Mouse (Mus musculus) limb, embryonic 10.5 days (tissue): ENCODE data around the gene Cfap97d1. TPM values are rescaled to one million over a fixed set of nuclear protein-coding genes. Genes with fewer than 3 reads are reported as not detected.

Source experiments
- DNase-seq: peaks from one replicate; pipeline ENCODE4 v3.0.0-alpha.2; 2017; ENCODE audit warnings: low spot score
- H3K27ac ChIP-seq: fragments of 300-500 bp; sonication (generic); 2 replicates; pipeline ENCODE4 v1.5.1; 2016; ENCODE audit warnings: mild to moderate bottlenecking
- H3K27me3 ChIP-seq: fragments of 300-500 bp; sonication (generic); 2 replicates; pipeline ENCODE4 v1.6.1; 2016; ENCODE audit warnings: low read depth, mild to moderate bottlenecking; ENCODE audit not compliant: poor library complexity, severe bottlenecking
- H3K36me3 ChIP-seq: fragments of 300-500 bp; sonication (generic); 2 replicates; pipeline ENCODE4 v1.6.1; 2016; ENCODE audit warnings: mild to moderate bottlenecking, moderate library complexity
- H3K4me1 ChIP-seq: fragments of 300-500 bp; sonication (generic); 2 replicates; pipeline ENCODE4 v1.6.1; 2016
- H3K4me3 ChIP-seq: fragments of 300-500 bp; sonication (generic); 2 replicates; pipeline ENCODE4 v1.5.1; 2016; ENCODE audit warnings: mild to moderate bottlenecking, moderate library complexity
- H3K9me3 ChIP-seq: fragments of 300-500 bp; sonication (generic); replicated peaks from 2 replicates; pipeline ENCODE4 v1.6.1; 2016; ENCODE audit warnings: mild to moderate bottlenecking
- WGBS: fragments of 180-500 bp; shearing (Covaris S2); methylation state at CpG from one replicate; pipeline ENCODE4 v1.1.7; 2016; 5-methylcytosine and 5-hydroxymethylcytosine counted together
- polyA plus RNA-seq: library from polyadenylated mRNA; unstranded; fragments of >200 nt; fragmentation: Nextera tagmentation; extraction: Ambion mirVana; gene quantifications from 2 replicates; pipeline ENCODE4 v1.2.1, GENCODE M21; 2016

Cfap97d1 gene
- not detected in 2 replicates for polyA plus RNA-seq

DNA sequence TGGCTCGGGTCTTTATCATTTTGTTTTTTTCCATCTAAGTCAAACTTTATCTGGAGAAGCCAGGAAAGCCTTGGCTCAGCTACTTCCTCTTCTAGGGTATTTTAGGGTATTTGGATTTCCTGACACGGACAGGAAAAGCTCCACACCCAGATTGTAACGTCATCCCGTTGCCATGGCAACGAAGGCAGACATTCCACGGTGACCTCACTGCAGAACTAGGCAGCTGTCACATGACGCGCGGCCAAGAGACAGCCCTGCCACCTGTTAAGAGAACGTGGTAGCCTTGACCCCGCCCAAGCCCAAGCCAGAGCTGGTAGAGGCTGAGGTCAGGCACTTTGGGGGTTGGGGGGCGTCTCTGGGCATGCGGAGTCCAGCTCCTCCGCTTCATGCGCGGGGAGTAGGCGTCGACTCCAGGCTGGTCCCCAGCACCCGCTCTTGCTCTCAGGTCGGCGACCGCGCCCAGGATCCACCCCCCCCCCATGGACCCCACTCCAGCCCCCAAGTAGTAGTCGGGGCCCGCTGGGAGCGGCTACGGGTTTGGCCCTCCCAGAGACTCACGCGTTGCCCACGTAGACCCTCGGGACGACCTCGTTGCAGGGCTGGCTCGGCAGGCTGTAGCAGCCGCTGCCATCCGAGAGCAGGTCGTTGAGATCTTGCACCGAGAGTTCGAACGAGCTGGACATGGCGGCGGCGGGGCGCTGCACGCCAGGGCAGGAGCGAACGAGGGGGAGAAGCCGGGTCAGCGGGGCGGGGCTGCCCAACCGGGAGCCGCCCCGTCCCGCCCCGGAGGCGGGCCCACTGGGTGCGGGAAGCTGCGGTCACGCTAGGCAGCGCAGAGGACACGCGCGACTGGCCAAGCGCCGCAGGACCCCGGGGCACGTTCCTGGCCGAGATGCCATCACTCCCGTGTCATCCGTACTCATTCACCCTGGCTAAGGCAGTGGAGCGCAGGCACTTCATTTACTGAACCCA lies at the start of gene Cfap97d1:
Gene Cfap97d1, plus strand, starts transcription at position 226 of the 972 bp plus-strand sequence.
- Histone ChIP-seq H3K4me1 (peaks cover 31% of the 10 kb centered on the region), H3K27ac (peak within 1 kb of the TSS; percentile 82)
- 2% methylated on average over 71 of the region's 71 CpGs for WGBS

DNA sequence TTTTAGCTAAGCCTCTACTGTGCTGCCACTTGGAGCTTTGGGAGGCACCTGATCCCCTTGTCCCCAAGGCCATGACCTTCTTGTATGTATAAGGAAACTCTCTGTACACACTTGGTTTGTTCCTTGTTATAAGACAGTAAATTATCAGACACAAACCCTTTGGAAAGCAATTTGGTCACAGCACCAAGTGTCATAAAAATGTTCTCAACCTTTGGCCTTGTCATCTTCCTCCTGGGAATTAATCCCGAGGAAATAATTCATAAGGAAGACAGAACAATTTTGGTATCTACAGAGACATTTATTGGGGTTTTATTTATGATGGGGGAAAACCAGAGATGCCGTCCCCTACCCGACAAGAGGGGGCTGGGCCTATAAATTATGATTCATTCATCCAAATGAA lies 48.3 kb upstream of the Cfap97d1 start:
- peaks cover 45% of the 10 kb centered on the region for H3K27me3 ChIP-seq
- H3K36me3 ChIP-seq: no peaks in the 10 kb centered on the region
- DNase-seq: no peak
- no peaks in the 10 kb centered on the region for H3K9me3 ChIP-seq
- H3K4me1 ChIP-seq: peaks cover 43% of the 10 kb centered on the region
- no peak overlapping the region for H3K4me3 ChIP-seq
- no peak overlapping the region for H3K27ac ChIP-seq
- WGBS: 69% methylated on average over 3 of the region's 3 CpGs

More for the DNA sequence above, at the start of gene Cfap97d1:
- DNase-seq: peak; percentile 90
- H3K27me3 ChIP-seq: peaks cover 40% of the 10 kb centered on the region
- no peaks in the 10 kb centered on the region for H3K36me3 ChIP-seq
- H3K4me3 ChIP-seq: peak within 1 kb of the TSS; percentile 75
- no peaks in the 10 kb centered on the region for H3K9me3 ChIP-seq

DNA sequence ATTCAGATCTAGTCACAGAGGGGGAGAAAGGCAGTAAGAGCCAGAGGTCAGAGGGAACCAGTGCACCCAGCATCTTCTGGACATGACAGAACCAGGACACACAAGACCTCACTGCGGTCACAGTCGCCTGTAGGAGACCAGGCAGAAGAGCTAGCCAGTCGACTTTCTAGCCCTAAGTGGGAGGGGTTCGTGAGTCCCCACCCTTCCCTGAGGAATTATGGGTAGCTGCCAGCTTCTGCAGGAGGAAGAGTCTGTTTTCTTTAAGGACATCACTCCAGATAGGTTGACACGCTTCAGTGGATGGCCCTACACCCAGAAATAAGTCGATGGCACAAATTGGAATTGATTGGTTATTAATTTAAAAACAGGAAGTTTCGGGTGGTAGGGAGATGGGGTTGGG lies 47.7 kb upstream of the Cfap97d1 start:
- Histone ChIP-seq H3K27me3 (peaks cover 45% of the 10 kb centered on the region), H3K4me1 (peaks cover 49% of the 10 kb centered on the region), H3K4me3 (no peak overlapping the region), H3K9me3 (no peaks in the 10 kb centered on the region), H3K27ac (no peak overlapping the region), H3K36me3 (no peaks in the 10 kb centered on the region)
- WGBS: 25% methylated on average over 7 of the region's 7 CpGs
- DNase-seq: no peak

DNA sequence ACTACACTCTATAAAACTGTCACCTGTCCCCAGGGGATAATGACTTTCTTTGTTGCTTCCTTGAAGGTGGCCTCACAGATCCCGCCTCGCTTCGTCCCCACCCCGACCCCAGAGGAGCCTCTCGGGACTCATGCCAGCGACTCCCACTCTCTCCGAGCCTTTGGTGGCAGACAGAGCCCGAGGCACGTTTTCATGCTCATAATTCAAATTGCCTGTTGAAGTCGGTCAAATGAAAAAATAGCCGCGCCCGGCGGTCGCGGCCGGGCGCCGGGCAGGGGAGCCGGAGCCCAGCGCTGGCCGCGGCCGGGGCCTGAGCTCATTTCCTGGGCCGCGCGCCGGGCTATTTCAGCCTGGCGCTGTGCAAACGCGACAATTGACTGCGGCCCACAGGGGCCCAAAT lies 47.0 kb upstream of the Cfap97d1 start:
- WGBS: under 1% methylated on average over 32 of the region's 32 CpGs
- H3K4me1 ChIP-seq: peaks cover 49% of the 10 kb centered on the region
- H3K9me3 ChIP-seq: no peaks in the 10 kb centered on the region
- peaks cover 45% of the 10 kb centered on the region for H3K27me3 ChIP-seq
- peak overlapping the region; percentile 79 for H3K27ac ChIP-seq
- H3K36me3 ChIP-seq: no peaks in the 10 kb centered on the region
- DNase-seq: peak; percentile 64
- peak overlapping the region; percentile 54 for H3K4me3 ChIP-seq

DNA sequence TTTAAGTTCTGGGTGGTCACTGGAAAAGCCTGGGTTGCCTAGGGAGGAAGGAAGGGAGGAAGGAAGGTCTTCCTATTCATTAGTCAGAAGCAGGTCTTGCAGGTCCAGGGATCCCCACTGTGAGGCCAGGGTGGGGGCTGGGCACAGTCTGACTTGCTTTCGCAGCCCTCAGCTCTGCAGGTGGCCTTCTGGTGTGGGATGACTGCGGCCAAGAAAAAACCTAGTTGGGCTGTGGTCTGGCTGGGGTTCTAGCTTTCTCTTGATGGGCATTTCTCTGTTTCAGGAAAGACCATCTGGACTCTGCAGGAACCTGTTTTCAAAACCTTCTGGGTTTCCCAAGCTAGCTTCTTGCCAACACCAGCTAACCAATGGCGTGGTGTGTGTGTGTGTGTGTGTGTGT lies 41.0 kb upstream of the Cfap97d1 start:
- Histone ChIP-seq H3K4me3 (no peak overlapping the region), H3K36me3 (no peaks in the 10 kb centered on the region), H3K9me3 (no peaks in the 10 kb centered on the region), H3K4me1 (peaks cover 36% of the 10 kb centered on the region), H3K27me3 (peaks cover 21% of the 10 kb centered on the region), H3K27ac (no peak overlapping the region)
- whole genome bisulfite sequencing: 37% methylated on average over 3 of the region's 3 CpGs
- no peak for DNase-seq

DNA sequence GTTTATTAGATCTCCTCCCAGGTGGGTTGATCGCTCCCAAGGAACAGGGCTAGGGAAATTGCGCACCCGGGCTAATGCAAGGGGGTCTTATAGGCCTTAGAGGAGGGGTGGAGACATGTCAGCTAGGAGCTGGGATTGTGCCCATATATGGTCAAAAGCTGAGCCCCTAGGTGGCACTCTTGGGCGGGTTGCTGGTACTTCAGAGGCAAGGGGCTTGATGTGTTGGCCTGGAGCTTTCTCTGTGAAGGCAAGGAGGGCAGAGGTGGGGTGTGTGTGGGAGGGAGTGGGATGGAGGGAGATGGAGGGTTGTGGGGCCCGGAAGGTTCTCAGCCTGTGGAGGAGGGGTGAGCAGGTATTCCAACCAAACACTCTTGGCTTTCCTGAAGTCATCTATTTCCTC lies 37.6 kb upstream of the Cfap97d1 start:
- no peak overlapping the region for H3K4me3 ChIP-seq
- WGBS: 20% methylated on average over 5 of the region's 5 CpGs
- peaks cover 16% of the 10 kb centered on the region for H3K4me1 ChIP-seq
- no peaks in the 10 kb centered on the region for H3K36me3 ChIP-seq
- peak overlapping the region; percentile 59 for H3K27ac ChIP-seq
- peak; percentile 64 for DNase-seq
- peaks cover 10% of the 10 kb centered on the region; the same call in 1 of the 2 replicates for H3K27me3 ChIP-seq
- no peaks in the 10 kb centered on the region for H3K9me3 ChIP-seq

DNA sequence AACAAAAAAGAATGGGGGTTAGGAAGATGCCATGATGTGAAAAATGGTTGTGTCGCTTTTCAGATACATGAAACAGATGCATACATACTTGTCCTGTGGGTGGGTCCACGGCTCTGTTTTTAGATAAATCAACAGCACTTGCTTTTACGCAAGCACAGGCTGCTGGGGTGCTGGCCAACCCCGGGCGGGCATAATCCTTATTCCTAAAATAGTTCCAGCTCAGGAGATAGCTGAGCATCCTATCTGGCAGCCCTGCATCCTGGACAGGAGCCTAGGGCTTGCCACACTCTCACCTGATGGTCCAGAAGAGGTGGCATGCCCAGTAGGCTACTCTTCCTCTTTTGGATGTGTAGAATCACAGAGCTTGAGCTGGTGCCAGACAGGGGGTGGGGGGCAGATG lies 34.1 kb upstream of the Cfap97d1 start:
- WGBS: 91% methylated on average over 5 of the region's 5 CpGs
- Histone ChIP-seq H3K36me3 (no peaks in the 10 kb centered on the region), H3K4me3 (no peak overlapping the region), H3K9me3 (no peaks in the 10 kb centered on the region), H3K4me1 (peaks cover 25% of the 10 kb centered on the region), H3K27me3 (peaks cover 36% of the 10 kb centered on the region), H3K27ac (no peak overlapping the region)
- DNase-seq: no peak

DNA sequence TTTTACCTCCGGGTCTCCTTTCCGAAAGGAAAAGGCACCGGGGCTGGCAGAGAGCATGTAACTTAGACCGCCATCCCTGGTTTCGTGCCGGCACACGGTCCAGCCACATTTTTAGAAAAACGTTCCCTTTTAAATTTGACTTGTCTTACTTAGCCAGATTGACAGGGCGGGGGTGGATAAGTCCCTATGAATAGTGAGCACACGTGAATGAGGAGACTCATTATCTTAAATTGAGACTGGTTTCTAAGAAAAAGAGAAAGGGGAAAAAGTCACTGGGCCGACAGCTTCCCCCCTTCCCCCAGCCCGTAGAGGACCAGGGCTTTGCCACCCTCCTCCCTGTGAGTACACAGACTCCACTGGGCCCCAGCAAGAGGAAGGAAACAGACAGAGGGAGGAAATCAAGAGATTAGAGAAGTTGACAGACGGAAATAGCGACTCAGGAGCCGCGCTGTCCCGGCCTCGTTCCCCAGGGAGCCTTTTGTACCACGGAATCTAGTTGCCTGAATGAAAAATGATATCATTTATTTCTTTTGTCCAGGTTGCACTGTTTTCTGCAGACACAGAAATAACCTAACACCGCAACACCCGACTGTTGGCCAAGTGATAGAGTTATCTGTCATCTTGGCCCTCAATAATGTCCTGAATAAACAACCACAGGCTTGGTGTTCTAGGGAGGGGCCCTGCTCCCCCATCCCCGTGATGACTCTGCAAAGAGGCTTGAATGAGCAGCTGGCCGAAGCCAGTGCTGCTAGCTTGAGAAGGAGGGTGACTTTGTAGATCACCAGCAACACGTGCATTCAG lies 31.3 kb upstream of the Cfap97d1 start:
- peaks cover 18% of the 10 kb centered on the region for H3K4me1 ChIP-seq
- DNase-seq: no peak
- H3K36me3 ChIP-seq: no peaks in the 10 kb centered on the region
- 39% methylated on average over 24 of the region's 24 CpGs for WGBS
- H3K4me3 ChIP-seq: no peak overlapping the region
- H3K9me3 ChIP-seq: no peaks in the 10 kb centered on the region
- peaks cover 54% of the 10 kb centered on the region for H3K27me3 ChIP-seq
- H3K27ac ChIP-seq: peak overlapping the region; percentile 25; the same call in 1 of the 2 replicates

DNA sequence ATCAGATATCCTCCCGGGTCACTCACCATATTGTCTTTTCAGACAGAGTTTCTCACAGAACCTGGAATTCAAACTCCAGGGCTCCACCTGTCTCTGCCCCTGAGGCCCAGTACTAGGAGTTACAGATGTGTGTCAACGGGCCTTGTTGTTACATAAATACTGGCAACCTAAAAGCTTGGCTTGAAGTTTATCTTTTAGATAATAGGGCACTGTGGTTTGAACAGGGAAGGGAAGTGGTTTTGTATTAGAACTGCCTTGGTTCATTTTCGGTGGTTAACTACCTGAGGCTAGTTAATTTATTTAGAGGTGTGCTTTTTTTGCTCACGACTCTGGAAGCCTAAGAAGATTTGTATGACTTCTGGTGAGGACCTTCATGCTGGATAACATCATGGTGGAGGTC lies 30.6 kb upstream of the Cfap97d1 start:
- H3K27ac ChIP-seq: no peak overlapping the region
- H3K4me3 ChIP-seq: no peak overlapping the region
- no peaks in the 10 kb centered on the region for H3K9me3 ChIP-seq
- no peak for DNase-seq
- H3K36me3 ChIP-seq: no peaks in the 10 kb centered on the region
- H3K4me1 ChIP-seq: peaks cover 17% of the 10 kb centered on the region
- H3K27me3 ChIP-seq: peaks cover 61% of the 10 kb centered on the region
- 76% methylated on average over 4 of the region's 4 CpGs for WGBS

DNA sequence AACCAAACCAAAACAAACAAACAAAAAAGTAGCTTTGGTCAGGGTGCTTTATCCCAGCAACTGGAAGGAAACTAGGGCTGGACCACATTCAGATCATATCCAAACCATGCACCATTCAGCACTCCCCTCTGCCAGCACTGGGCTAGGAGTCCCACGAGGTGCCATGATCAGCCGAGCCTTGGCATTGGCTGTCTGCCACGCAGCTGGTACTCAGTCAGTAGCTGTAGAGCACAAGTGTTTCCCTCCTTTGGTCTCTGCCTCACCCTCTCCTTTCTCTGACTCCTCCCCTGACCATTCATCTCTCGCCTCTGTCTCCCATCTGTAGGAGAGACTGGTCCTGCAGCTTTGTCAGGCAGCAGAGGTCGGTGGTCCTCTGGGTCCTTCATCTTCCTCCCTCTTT lies 26.6 kb upstream of the Cfap97d1 start:
- H3K9me3 ChIP-seq: no peaks in the 10 kb centered on the region
- peaks cover 88% of the 10 kb centered on the region for H3K27me3 ChIP-seq
- H3K4me3 ChIP-seq: no peak overlapping the region
- peaks cover 20% of the 10 kb centered on the region for H3K4me1 ChIP-seq
- no peak for DNase-seq
- 64% methylated on average over 5 of the region's 5 CpGs for WGBS
- H3K27ac ChIP-seq: no peak overlapping the region
- H3K36me3 ChIP-seq: no peaks in the 10 kb centered on the region

DNA sequence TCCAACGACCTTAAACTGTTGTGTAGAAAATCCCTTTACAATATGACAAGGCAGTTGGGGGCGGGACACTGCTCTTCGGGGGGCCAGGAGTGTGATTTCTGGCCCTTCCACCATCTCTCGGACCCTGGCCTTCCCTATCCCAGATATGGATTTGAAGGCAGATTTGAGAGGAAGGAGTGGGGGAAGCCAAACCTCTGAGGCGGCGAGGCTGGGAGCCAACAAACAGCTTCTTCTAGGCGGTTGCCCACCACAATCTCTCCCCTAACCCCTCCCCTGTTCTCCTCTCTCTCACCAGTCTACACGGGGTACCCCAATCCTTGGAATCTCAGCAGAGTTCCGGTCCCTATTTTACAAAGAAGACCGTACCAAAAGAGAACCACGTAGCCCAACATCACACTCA lies 21.0 kb upstream of the Cfap97d1 start:
- Histone ChIP-seq H3K4me1 (peaks cover 68% of the 10 kb centered on the region), H3K27me3 (peaks cover 100% of the 10 kb centered on the region), H3K4me3 (peak overlapping the region; percentile 61), H3K36me3 (no peaks in the 10 kb centered on the region), H3K27ac (peak overlapping the region; percentile 80; the same call in 1 of the 2 replicates), H3K9me3 (no peaks in the 10 kb centered on the region)
- DNase-seq: no peak
- WGBS: 1% methylated on average over 11 of the region's 11 CpGs

DNA sequence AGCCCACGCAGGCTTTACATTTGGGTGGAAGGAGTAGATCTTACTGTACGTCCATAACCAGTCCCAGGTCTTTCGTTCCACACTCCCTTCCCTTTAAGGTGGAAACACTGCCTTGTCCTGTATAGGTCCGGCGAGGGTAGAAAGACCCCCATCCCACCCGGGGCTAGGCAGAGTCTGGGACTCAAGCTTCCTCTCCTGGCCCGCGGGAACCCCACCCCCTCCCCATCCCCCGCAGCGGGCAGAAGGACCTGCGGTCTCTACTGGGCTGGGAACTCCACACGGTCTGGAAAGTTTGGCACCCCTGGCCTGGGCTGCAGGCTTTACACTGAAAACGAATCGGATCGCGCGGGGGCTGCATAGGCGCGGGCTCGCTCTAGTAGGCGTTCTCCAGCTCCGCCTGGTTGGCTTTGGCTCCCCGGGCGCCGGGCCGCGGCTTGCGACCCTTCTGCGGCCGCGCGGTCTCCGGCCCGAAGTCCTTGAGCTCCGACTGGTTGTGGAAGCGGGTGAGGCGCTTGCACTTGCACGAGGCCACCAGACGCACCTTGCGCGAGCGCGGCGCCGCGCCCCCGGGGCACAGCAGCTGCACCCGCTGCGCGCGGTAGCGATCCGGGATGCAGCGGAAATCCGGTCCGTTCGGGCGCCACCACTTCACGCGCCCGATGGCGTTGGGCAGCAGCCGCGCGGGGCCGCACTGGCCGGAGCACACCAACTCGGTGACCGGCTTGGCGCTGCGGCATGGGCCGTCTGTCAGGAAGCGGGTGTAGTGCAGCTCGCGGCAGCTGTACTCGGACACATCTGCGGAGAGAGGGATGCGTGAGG lies 20.4 kb upstream of the Cfap97d1 start:
- Histone ChIP-seq H3K9me3 (no peaks in the 10 kb centered on the region), H3K27ac (peak overlapping the region; percentile 80), H3K4me3 (peak overlapping the region; percentile 61), H3K36me3 (no peaks in the 10 kb centered on the region), H3K27me3 (peaks cover 99% of the 10 kb centered on the region), H3K4me1 (peaks cover 71% of the 10 kb centered on the region)
- under 1% methylated on average over 78 of the region's 78 CpGs for WGBS
- DNase-seq: peak; percentile 76
